Mouse (Mus musculus): ENCODE results near the gene Bcl6b.

DNA sequence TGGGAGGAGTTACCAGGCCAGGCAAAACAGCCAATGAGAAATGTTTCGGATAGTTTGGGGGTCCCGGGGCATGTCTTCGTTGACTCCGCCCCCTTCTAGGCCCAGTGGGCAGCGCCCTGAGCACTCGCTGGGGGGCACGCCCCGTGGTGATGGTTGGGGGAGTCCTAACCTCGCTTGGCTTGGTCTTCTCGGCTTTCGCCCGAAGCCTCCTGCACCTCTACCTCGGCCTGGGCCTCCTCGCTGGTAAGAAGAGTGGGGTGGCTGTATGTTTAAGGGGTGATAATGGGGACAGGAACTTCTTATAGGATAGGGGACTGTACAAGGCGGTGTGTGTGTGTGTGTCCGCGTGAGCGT, 14.8 kb downstream of the Bcl6b start:
- TF ChIP-seq POLR2A (IDR thresholded peaks at IDR 0.05; ENCODE audit: borderline replicate concordance, extremely low read depth, insufficient read depth, insufficient read length, poor library complexity, severe bottlenecking) (no peak), CTCF (IDR thresholded peaks at IDR 0.05; ENCODE audit: borderline replicate concordance, extremely low read depth, insufficient read depth, insufficient read length) (no peak)
